Mouse (Mus musculus) CH12F3 (cell line): Measurements from ENCODE around the gene Clec4a3.

Experiments
- in situ Hi-C: fragments of 300-500 bp; cut with MboI; formaldehyde crosslinking; loops from 2 replicates; pipeline ENCODE4 v1.14.3; 2020; ENCODE audit warnings: low sequenced_read_pairs

Clec4a3 gene

GRCm38 (mm10) chr6:122952401-122952800 lies at the start of gene Clec4a3:
Clec4a3 (plus strand) TSS chr6:122952515.
- in situ Hi-C loops: no loop called here

GRCm38 (mm10) chr6:122919922-122920321 lies 32.4 kb upstream of the Clec4a3 start:
- in situ Hi-C loops: no loop called here

DNA sequence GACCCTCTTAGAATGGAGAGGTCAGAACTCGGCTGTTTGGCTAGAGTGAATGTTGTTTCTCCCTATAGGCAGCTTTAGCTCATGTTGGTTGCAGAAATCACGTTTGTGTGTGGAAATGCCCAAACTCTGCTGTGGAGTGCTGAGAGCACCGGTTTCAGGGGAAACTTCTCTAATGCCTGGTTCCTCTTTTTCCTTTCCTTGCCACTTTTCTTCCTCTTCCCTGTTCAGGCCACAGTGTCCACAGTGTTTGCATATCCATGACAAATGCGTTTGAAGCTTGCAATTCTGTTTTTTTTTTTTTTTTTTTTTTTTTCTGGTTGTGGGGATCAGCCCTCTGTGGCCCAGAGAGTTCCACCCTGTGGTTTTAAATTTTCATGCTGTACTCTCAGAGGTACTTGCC lies 30.9 kb upstream of the Clec4a3 start, which contains the start of gene Clec4a1:
Clec4a1 (plus strand) TSS at position 398 of the 400 bp plus-strand sequence.
- in situ Hi-C loops: no loop called here

DNA sequence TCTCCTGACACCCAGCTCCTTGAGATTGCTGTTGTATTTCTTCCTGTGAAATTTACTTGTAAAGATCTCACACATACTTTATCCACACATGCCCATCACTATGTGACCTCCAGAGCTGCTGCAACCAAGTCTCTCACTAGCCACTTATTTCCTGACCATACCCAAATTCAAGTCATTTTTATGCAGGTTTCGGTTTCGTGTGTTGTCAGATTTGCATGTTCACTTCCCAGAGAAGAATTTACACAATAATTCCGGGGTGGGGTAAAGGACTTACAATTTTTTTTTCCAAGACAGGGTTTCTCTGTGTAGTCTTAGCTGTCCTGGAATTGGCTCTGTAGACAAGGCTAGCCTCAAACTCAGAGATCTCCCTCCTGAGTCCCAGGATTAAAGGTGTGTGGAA lies 17.5 kb upstream of the Clec4a3 start:
- in situ Hi-C loops: no loop called here

- in situ Hi-C loops: no loop called here
These were observed 12.7 kb upstream of the Clec4a3 start for GRCm38 (mm10) chr6:122939618-122940017.

- in situ Hi-C loops: no loop called here
These were observed 5.6 kb upstream of the Clec4a3 start for GRCm38 (mm10) chr6:122946760-122947159.

DNA sequence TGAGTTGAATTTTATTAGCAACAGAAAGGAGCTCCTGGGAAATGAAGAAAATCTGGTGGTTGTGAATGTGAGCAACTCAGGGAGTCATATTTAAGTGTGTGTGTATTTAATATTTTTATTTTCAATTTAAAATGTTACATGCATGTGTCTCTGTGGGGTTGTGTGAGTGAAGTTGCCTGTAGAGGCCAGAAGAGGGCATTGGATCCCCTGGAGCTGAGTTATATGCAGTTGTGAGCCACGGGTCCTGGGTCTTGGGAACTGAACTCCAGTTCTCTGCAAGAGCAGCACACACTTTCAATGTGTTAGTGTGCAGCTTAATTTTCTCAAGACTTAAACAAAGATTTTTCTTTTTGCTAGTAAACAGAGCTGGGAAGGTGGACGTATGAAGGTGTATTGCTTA lies 12.2 kb downstream of the Clec4a3 start:
- in situ Hi-C loops: no loop called here

DNA sequence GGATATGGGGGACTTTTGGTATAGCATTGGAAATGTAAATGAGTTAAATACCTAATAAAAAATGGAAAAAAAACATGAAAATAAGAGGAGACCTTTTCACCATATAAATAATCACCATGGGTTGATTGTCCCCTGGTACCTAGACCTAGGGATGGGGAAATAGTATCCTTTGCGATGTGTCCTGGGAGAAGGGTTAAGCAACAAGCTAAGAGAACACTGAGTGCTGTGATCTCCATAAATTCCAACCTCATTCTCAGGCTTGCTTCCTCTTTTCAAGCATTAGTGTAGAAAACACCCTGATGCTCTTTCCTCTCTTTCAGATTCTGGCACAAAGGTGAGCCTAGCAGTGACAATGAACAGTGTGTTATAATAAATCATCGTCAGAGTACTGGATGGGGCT lies 16.7 kb downstream of the Clec4a3 start:
- in situ Hi-C loops: no loop called here

- in situ Hi-C loops: no loop called here
These were observed 37.6 kb downstream of the Clec4a3 start, which contains the start of gene Clec4a4 for GRCm38 (mm10) chr6:122989876-122990437. Clec4a4 (plus strand) TSS chr6:122990367.

DNA sequence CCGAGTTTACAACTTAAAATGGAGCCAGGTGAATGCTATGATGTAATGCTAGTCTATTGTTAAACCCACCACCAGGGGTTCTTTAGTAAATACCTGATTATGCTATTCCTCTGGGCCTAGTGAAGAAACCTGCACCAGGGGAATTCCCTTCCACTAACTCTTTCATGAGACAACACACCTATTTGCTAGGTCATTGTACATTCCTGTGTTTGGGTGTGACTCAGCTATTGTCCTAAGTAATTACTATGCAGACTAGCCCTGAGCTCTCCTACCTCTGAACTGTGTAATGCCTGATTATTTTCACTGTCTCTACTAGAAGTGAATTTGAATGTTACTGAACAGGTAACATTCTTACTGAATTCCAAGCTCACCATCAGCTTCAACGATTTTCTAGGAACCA lies 52.4 kb downstream of the Clec4a3 start:
- in situ Hi-C loops: loop anchor here (10.0 kb wide), 1 partner anchor 110 kb away; no protein-coding TSS in a partner anchor

GRCm38 (mm10) chr6:123005591-123005990 lies 53.3 kb downstream of the Clec4a3 start:
- in situ Hi-C loops: loop anchor here (10.0 kb wide), 1 partner anchor 111 kb away; no protein-coding TSS in a partner anchor
